Mouse (Mus musculus): ENCODE data around the gene Krtap4-7.
"Not testable (repeated sequence)": the region's sequence is repeated elsewhere in the genome, so short reads cannot be mapped to it uniquely, and the experiment has no call there.

Krtap4-7 gene

DNA sequence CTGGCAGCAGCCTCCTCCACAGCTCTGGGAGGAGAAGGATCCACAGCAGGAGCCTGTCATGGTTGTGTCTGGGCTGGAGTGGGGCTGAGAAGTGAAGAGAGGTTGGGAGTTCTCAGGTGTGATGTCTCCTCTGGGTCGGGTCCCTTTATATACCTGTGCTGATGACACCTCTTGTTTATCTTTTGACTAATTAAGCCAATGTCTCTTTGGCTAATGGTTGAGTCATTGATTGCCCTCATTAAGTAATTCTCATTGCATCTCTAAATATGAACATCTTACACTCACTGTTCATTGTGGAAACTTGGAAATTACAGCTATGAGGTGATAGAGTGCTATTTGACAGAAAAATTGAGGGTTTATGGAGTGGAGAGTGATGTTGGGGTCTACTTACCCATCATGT is 40.7 kb downstream of the Krtap4-7 start, which contains the start of gene Gm11938:
TSS of gene Gm11938 (minus strand) at position 101 of the 400 bp plus-strand sequence.
- not testable (repeated sequence) for DNase-seq (ENCODE audit: low read depth, low spot score)

DNA sequence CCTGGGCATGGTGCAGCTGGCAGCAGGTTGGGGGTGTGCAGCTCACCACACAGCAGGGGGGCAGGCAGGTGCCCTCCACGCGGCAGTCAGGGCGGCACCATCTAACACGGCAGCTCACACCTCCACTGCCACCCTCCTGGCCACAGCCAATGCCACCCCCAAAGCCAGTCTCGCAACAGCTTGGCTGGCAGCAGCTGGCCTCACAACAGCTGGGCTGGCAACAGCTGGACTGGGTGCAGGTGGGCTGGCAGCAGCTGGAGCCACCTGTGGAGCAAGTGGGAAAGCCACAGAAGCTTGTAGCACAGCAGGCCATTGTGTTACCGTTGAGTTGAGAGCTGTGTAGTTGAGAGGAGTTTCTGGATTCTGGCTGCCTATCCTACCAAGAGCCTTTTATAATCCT is 46.1 kb downstream of the Krtap4-7 start, which contains the start of gene Krtap9-3:
TSS of gene Krtap9-3 (minus strand) at position 364 of the 400 bp plus-strand sequence.
- DNase-seq (ENCODE audit: low read depth, low spot score) = not testable (repeated sequence)

All from WW6 (cell line).